ENCODE assay signal across 14 mouse cellular contexts in the genomic region with DNA sequence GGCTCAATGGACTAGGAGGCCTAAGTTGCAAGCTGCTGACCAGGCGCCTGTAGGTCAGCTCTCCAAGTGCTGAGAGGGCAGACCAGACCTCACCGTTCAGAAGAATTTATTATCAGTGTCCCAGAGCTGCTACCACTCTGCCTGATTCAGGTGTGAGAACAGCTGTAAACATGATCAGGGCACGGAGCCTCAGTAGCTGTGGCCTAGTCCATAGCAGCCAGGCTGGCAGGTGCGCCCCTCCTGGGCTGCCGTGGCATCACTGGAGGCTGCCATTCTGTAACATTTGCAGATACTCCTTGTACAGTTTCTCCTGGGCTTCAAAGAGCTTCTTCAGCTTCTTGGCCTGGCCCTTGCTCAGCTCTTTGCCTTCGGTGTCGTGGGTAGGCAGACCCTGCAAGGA. TPM values are rescaled to one million over a fixed set of nuclear protein-coding genes. Genes with fewer than 3 reads are reported as not detected.
A peak's percentile ranks its signal among the peaks of the same experiment; 100 is the strongest.
DNase-seq lines count a peak whose midpoint lies in the region; ATAC-seq and TF ChIP-seq lines count a peak whose summit lies in the region.
"Had no signal": no experiment of that assay in that cellular context is flagged by ENCODE, and none has a peak within 500 bp of the region (broad histone marks: within the 10 kb centered on the region; RNA-seq: fewer than 3 reads in every experiment).

No protein-coding gene starts in this region.

- H3K27me3 ChIP-seq in forebrain, embryonic 14.5 days (replicated peaks; ENCODE audit: control insufficient read depth, insufficient read depth, low read length), result no peaks in the 10 kb centered on the region
- no peaks in the 10 kb centered on the region for H3K27me3 ChIP-seq in forebrain, embryonic 12.5 days
- no peaks in the 10 kb centered on the region for H3K27me3 ChIP-seq in liver, embryonic 15.5 days
- no peaks in the 10 kb centered on the region for H3K27me3 ChIP-seq in liver, embryonic 11.5 days (replicated peaks; ENCODE audit: control insufficient read depth, insufficient read depth, low read length)
- H3K27me3 ChIP-seq in hindbrain, embryonic 15.5 days, result no peaks in the 10 kb centered on the region
- H3K27me3 ChIP-seq in midbrain, postnatal 0 days (ENCODE audit: insufficient read depth, low read length), result no peaks in the 10 kb centered on the region

- no peak overlapping the region; the same call in 1 of the 2 replicates for H3K9ac ChIP-seq in forebrain, embryonic 14.5 days (ENCODE audit: low read length)
- no peak overlapping the region for H3K9ac ChIP-seq in forebrain, embryonic 12.5 days
- 0 out of 2 replicates have a peak overlapping the region, but pooled peaks have one; percentile 9 for H3K9ac ChIP-seq in liver, embryonic 15.5 days
- H3K9ac ChIP-seq in liver, embryonic 11.5 days (ENCODE audit: low read depth, low read length), result no peak overlapping the region
- no peak overlapping the region for H3K9ac ChIP-seq in hindbrain, embryonic 15.5 days
- H3K9ac ChIP-seq in midbrain, postnatal 0 days (replicated peaks; ENCODE audit: low read length, poor library complexity, severe bottlenecking), result no peak overlapping the region

- no peaks in the 10 kb centered on the region for H3K4me1 ChIP-seq in forebrain, embryonic 14.5 days (ENCODE audit: control insufficient read depth, insufficient read depth, low read length)
- no peaks in the 10 kb centered on the region for H3K4me1 ChIP-seq in forebrain, embryonic 12.5 days
- peaks cover 14% of the 10 kb centered on the region for H3K4me1 ChIP-seq in liver, embryonic 15.5 days (replicated peaks)
- H3K4me1 ChIP-seq in liver, embryonic 11.5 days (replicated peaks; ENCODE audit: control insufficient read depth, insufficient read depth, low read length), result no peaks in the 10 kb centered on the region
- peaks cover 5% of the 10 kb centered on the region; the same call in 1 of the 2 replicates for H3K4me1 ChIP-seq in hindbrain, embryonic 15.5 days (replicated peaks)
- H3K4me1 ChIP-seq in midbrain, postnatal 0 days (ENCODE audit: insufficient read depth, low read length), result no peaks in the 10 kb centered on the region
- H3K4me1 ChIP-seq: forebrain, embryonic 10.5 days had no signal

- TF ChIP-seq CTCF in midbrain, postnatal 0 days (IDR thresholded peaks at IDR 0.05), result no peak

- no peak overlapping the region for H3K4me3 ChIP-seq in forebrain, embryonic 14.5 days (ENCODE audit: low read depth, low read length)
- no peak overlapping the region for H3K4me3 ChIP-seq in forebrain, embryonic 12.5 days (replicated peaks)
- no peak overlapping the region for H3K4me3 ChIP-seq in liver, embryonic 15.5 days (replicated peaks)
- no peak overlapping the region for H3K4me3 ChIP-seq in liver, embryonic 11.5 days (ENCODE audit: low read depth, low read length)
- no peak overlapping the region for H3K4me3 ChIP-seq in hindbrain, embryonic 15.5 days
- H3K4me3 ChIP-seq in midbrain, postnatal 0 days (ENCODE audit: low read depth, low read length), result no peak overlapping the region
- H3K4me3 ChIP-seq: forebrain, embryonic 10.5 days; heart, adult 2 months had no signal

- no peaks in the 10 kb centered on the region for H3K9me3 ChIP-seq in forebrain, embryonic 14.5 days (replicated peaks; ENCODE audit: control insufficient read depth, low read length)
- H3K9me3 ChIP-seq in forebrain, embryonic 12.5 days, result no peaks in the 10 kb centered on the region
- no peaks in the 10 kb centered on the region for H3K9me3 ChIP-seq in liver, embryonic 15.5 days (replicated peaks)
- H3K9me3 ChIP-seq in liver, embryonic 11.5 days (ENCODE audit: control insufficient read depth, low read length), result no peaks in the 10 kb centered on the region
- no peaks in the 10 kb centered on the region for H3K9me3 ChIP-seq in hindbrain, embryonic 15.5 days
- no peaks in the 10 kb centered on the region for H3K9me3 ChIP-seq in midbrain, postnatal 0 days (ENCODE audit: low read length)
- H3K9me3 ChIP-seq: forebrain, embryonic 10.5 days had no signal

- H3K27ac ChIP-seq in forebrain, embryonic 14.5 days (ENCODE audit: low read depth, low read length), result 0 out of 2 replicates have a peak overlapping the region, but pooled peaks have one; percentile 33
- H3K27ac ChIP-seq in forebrain, embryonic 12.5 days, result no peak overlapping the region
- H3K27ac ChIP-seq in liver, embryonic 15.5 days (replicated peaks), result peak overlapping the region; percentile 66
- H3K27ac ChIP-seq in liver, embryonic 11.5 days (ENCODE audit: low read depth, low read length), result no peak overlapping the region
- peak overlapping the region; percentile 21; the same call in 1 of the 2 replicates for H3K27ac ChIP-seq in hindbrain, embryonic 15.5 days (replicated peaks)
- H3K27ac ChIP-seq in midbrain, postnatal 0 days (ENCODE audit: low read depth, low read length), result no peak overlapping the region
- H3K27ac ChIP-seq: forebrain, embryonic 10.5 days; heart, adult 2 months had no signal

- 93% methylated on average over 7 of the region's 7 CpGs for WGBS in forebrain, embryonic 14.5 days
- 98% methylated on average over 7 of the region's 7 CpGs for WGBS in forebrain, embryonic 12.5 days
- 72% methylated on average over 7 of the region's 7 CpGs for WGBS in liver, embryonic 15.5 days (ENCODE audit: insufficient replicate concordance)
- 94% methylated on average over 7 of the region's 7 CpGs for WGBS in liver, embryonic 11.5 days
- WGBS in hindbrain, embryonic 15.5 days, result 83% methylated on average over 7 of the region's 7 CpGs
- WGBS in midbrain, postnatal 0 days, result 84% methylated on average over 7 of the region's 7 CpGs

- DNase-seq in forebrain, embryonic 14.5 days (ENCODE audit: low spot score), result no peak
- no peak for DNase-seq in liver, embryonic 11.5 days (ENCODE audit: low spot score)
- no peak for DNase-seq in midbrain, postnatal 0 days (ENCODE audit: low spot score)
- DNase-seq in right cerebral cortex, adult 2 months (ENCODE audit: low spot score in 2 of 2), result no peak
- DNase-seq: thymus, postnatal 14 days had no signal

- H3K4me2 ChIP-seq in forebrain, embryonic 14.5 days (ENCODE audit: low read length), result no peak overlapping the region
- H3K4me2 ChIP-seq in forebrain, embryonic 12.5 days, result no peak overlapping the region
- no peak overlapping the region for H3K4me2 ChIP-seq in liver, embryonic 15.5 days
- H3K4me2 ChIP-seq in liver, embryonic 11.5 days, result no peak overlapping the region
- no peak overlapping the region for H3K4me2 ChIP-seq in hindbrain, embryonic 15.5 days
- no peak overlapping the region for H3K4me2 ChIP-seq in midbrain, postnatal 0 days (ENCODE audit: low read depth, low read length, poor library complexity, severe bottlenecking)

- peaks cover 76% of the 10 kb centered on the region for H3K36me3 ChIP-seq in forebrain, embryonic 14.5 days (ENCODE audit: control insufficient read depth, insufficient read depth, low read length)
- peaks cover 82% of the 10 kb centered on the region for H3K36me3 ChIP-seq in forebrain, embryonic 12.5 days (replicated peaks)
- peaks cover 98% of the 10 kb centered on the region for H3K36me3 ChIP-seq in liver, embryonic 15.5 days (replicated peaks)
- peaks cover 39% of the 10 kb centered on the region for H3K36me3 ChIP-seq in liver, embryonic 11.5 days (ENCODE audit: control insufficient read depth, insufficient read depth, low read length)
- peaks cover 51% of the 10 kb centered on the region for H3K36me3 ChIP-seq in hindbrain, embryonic 15.5 days
- peaks cover 68% of the 10 kb centered on the region for H3K36me3 ChIP-seq in midbrain, postnatal 0 days (ENCODE audit: insufficient read depth, low read length)

- ATAC-seq in forebrain, embryonic 14.5 days, result no peak
- no peak for ATAC-seq in forebrain, embryonic 12.5 days (ENCODE audit: low FRiP score)
- peak; percentile 55 for ATAC-seq in liver, embryonic 15.5 days (ENCODE audit: insufficient read depth)
- ATAC-seq in liver, embryonic 11.5 days (replicated peaks; ENCODE audit: low FRiP score), result no peak
- peak; percentile 71; the same call in 1 of the 2 replicates for ATAC-seq in hindbrain, embryonic 15.5 days (ENCODE audit: low FRiP score, low read depth)
- ATAC-seq in midbrain, postnatal 0 days (ENCODE audit: low FRiP score), result peak; percentile 38; the same call in 1 of the 2 replicates
- no peak for ATAC-seq in granulocyte monocyte progenitor cell, adult 5-6 weeks (replicated peaks; ENCODE audit: poor library complexity, severe bottlenecking)
- ATAC-seq: intestine, postnatal 0 days had no signal

RNA-seq across cellular contexts. Expression of gene Nap1l4, which starts 8.7 kb away (rescaled TPM):
- 179 and 180 TPM in 2 replicates for polyA plus RNA-seq in forebrain, embryonic 14.5 days (2014; fragmentation: Nextera tagmentation; extraction: Ambion mirVana)
- polyA plus RNA-seq in forebrain, embryonic 12.5 days (2016; fragmentation: Nextera tagmentation; extraction: Ambion mirVana), result 357 and 369 TPM in 2 replicates
- 79.3 and 82.7 TPM in 2 replicates for polyA plus RNA-seq in liver, embryonic 15.5 days (2015; fragmentation: Nextera tagmentation; extraction: Ambion mirVana)
- polyA plus RNA-seq in liver, embryonic 11.5 days (2014; fragmentation: Nextera tagmentation; extraction: Ambion mirVana), result 133 and 139 TPM in 2 replicates
- 317 and 322 TPM in 2 replicates for polyA plus RNA-seq in hindbrain, embryonic 15.5 days (2015; fragmentation: Nextera tagmentation; extraction: Ambion mirVana)
- 138 and 173 TPM in 2 replicates for total RNA-seq in midbrain, postnatal 0 days (2014; rRNA removed)
- polyA plus RNA-seq in midbrain, postnatal 0 days (2015; fragmentation: Nextera tagmentation; extraction: Ambion mirVana), result 258 and 263 TPM in 2 replicates
- 85.5 and 133 TPM in 2 replicates for total RNA-seq in granulocyte monocyte progenitor cell, adult 5-6 weeks (2014; fragmentation: Nextera tagmentation)
- 126 and 136 TPM in 2 replicates for total RNA-seq in granulocyte monocyte progenitor cell, adult 5-6 weeks (2017)

RNA-seq across cellular contexts. Expression of gene Cars, which starts 42.3 kb away (rescaled TPM):
- polyA plus RNA-seq in forebrain, embryonic 14.5 days (2014; fragmentation: Nextera tagmentation; extraction: Ambion mirVana), result 51.5 and 59.2 TPM in 2 replicates
- 69.0 and 74.3 TPM in 2 replicates for polyA plus RNA-seq in forebrain, embryonic 12.5 days (2016; fragmentation: Nextera tagmentation; extraction: Ambion mirVana)
- 53.1 and 60.5 TPM in 2 replicates for polyA plus RNA-seq in liver, embryonic 15.5 days (2015; fragmentation: Nextera tagmentation; extraction: Ambion mirVana)
- polyA plus RNA-seq in liver, embryonic 11.5 days (2014; fragmentation: Nextera tagmentation; extraction: Ambion mirVana), result 100 and 107 TPM in 2 replicates
- 67.9 and 71.6 TPM in 2 replicates for polyA plus RNA-seq in hindbrain, embryonic 15.5 days (2015; fragmentation: Nextera tagmentation; extraction: Ambion mirVana)
- 44.5 and 63.0 TPM in 2 replicates for total RNA-seq in midbrain, postnatal 0 days (2014; rRNA removed)
- polyA plus RNA-seq in midbrain, postnatal 0 days (2015; fragmentation: Nextera tagmentation; extraction: Ambion mirVana), result 75.4 and 76.2 TPM in 2 replicates
- total RNA-seq in granulocyte monocyte progenitor cell, adult 5-6 weeks (2014; fragmentation: Nextera tagmentation), result 34.0 and 35.5 TPM in 2 replicates
- total RNA-seq in granulocyte monocyte progenitor cell, adult 5-6 weeks (2017), result 51.9 and 58.2 TPM in 2 replicates

RNA-seq across cellular contexts. Expression of gene Phlda2, which starts 54.7 kb away (rescaled TPM):
- polyA plus RNA-seq in forebrain, embryonic 14.5 days (2014; fragmentation: Nextera tagmentation; extraction: Ambion mirVana), result 0.32 TPM in 1 of 2 replicates, not detected in the other
- 0.63 and 0.79 TPM in 2 replicates for polyA plus RNA-seq in forebrain, embryonic 12.5 days (2016; fragmentation: Nextera tagmentation; extraction: Ambion mirVana)
- polyA plus RNA-seq in liver, embryonic 15.5 days (2015; fragmentation: Nextera tagmentation; extraction: Ambion mirVana), result 22.6 and 27.0 TPM in 2 replicates
- polyA plus RNA-seq in liver, embryonic 11.5 days (2014; fragmentation: Nextera tagmentation; extraction: Ambion mirVana), result 11.9 and 16.4 TPM in 2 replicates
- polyA plus RNA-seq in hindbrain, embryonic 15.5 days (2015; fragmentation: Nextera tagmentation; extraction: Ambion mirVana), result 0.54 and 1.2 TPM in 2 replicates
- total RNA-seq in midbrain, postnatal 0 days (2014; rRNA removed), result 10.0 TPM in 1 of 2 replicates, not detected in the other
- 0.51 TPM in 1 of 2 replicates, not detected in the other for polyA plus RNA-seq in midbrain, postnatal 0 days (2015; fragmentation: Nextera tagmentation; extraction: Ambion mirVana)
- not detected in 2 replicates for total RNA-seq in granulocyte monocyte progenitor cell, adult 5-6 weeks (2014; fragmentation: Nextera tagmentation)
- not detected in 2 replicates for total RNA-seq in granulocyte monocyte progenitor cell, adult 5-6 weeks (2017)
- total RNA-seq: heart, adult 2 months; heart, postnatal 10 days; monocyte, adult 5-6 weeks had no signal
- polyA plus RNA-seq: heart, adult 2 months had no signal

Comparison
In these comparisons a context has a peak if more than half of its experiments do, and no peak if none do; other contexts are left out.
1. ATAC-seq: peak in liver, embryonic 15.5 days (single experiment), hindbrain, embryonic 15.5 days (single experiment) and midbrain, postnatal 0 days (single experiment); none in forebrain, embryonic 14.5 days (single experiment), forebrain, embryonic 12.5 days (single experiment), liver, embryonic 11.5 days (single experiment) and granulocyte monocyte progenitor cell, adult 5-6 weeks (single experiment).
2. H3K27ac ChIP-seq: peak in forebrain, embryonic 14.5 days (single experiment), liver, embryonic 15.5 days (single experiment) and hindbrain, embryonic 15.5 days (single experiment); none in forebrain, embryonic 12.5 days (single experiment), liver, embryonic 11.5 days (single experiment) and midbrain, postnatal 0 days (single experiment).